Comparison of ENCODE assay signal across 8 mouse cellular contexts in the genomic region with DNA sequence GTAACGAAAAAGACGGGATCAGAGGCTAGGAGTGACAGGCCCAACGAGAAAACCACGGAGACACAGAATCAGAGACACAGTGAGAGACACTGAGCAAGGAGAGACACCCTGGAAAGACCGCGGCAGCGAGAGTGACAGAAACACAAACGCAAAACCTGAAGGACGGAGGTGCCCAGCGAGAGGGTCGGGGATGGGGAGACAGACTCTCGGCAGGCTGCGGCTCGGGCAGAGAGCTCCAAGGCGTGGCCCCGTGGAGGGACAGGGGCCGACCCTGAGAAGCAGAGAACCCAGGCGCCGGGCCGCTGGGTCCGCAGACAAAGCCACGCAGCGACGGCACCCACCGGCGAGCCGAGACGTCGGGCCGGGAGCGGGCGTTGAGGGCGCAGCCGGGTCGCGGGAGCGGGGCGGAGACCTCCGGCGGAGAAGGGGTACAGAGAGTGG. TPM values are rescaled to one million over a fixed set of nuclear protein-coding genes. Genes with fewer than 3 reads are reported as not detected.
DNase-seq lines count a peak whose midpoint lies in the region; ATAC-seq lines count a peak whose summit lies in the region.

No protein-coding gene starts in this region.

- no peak overlapping the region for H3K27ac ChIP-seq in liver, embryonic 11.5 days (ENCODE audit: low read depth, low read length)
- no peak overlapping the region for H3K27ac ChIP-seq in forebrain, embryonic 11.5 days (ENCODE audit: low read depth, low read length)
- no peak overlapping the region for H3K27ac ChIP-seq in kidney, embryonic 16.5 days (ENCODE audit: low read length)
- H3K27ac ChIP-seq in neural tube, embryonic 12.5 days: no peak overlapping the region

- DNase-seq in liver, embryonic 11.5 days (ENCODE audit: low spot score): peak; percentile 46
- no peak for DNase-seq in liver
- DNase-seq in forebrain, embryonic 11.5 days (ENCODE audit: low spot score): peak; percentile 74
- DNase-seq in right cerebral cortex, adult 18-20 months: no peak
- DNase-seq in cerebellum, adult 18-20 months: no peak
- no peak for DNase-seq in layer of hippocampus, postnatal 36 days

- H3K36me3 ChIP-seq in liver, embryonic 11.5 days (ENCODE audit: control insufficient read depth, insufficient read depth, low read length): no peaks in the 10 kb centered on the region
- no peaks in the 10 kb centered on the region for H3K36me3 ChIP-seq in forebrain, embryonic 11.5 days (ENCODE audit: control insufficient read depth, insufficient read depth, low read length)
- H3K36me3 ChIP-seq in kidney, embryonic 16.5 days (ENCODE audit: insufficient read depth, low read length): no peaks in the 10 kb centered on the region
- H3K36me3 ChIP-seq in neural tube, embryonic 12.5 days: no peaks in the 10 kb centered on the region

- H3K4me3 ChIP-seq in liver, embryonic 11.5 days (ENCODE audit: low read depth, low read length): peak overlapping the region; percentile 40
- peak overlapping the region; percentile 22 for H3K4me3 ChIP-seq in forebrain, embryonic 11.5 days (ENCODE audit: low read depth, low read length)
- H3K4me3 ChIP-seq in kidney, embryonic 16.5 days (ENCODE audit: low read length): peak overlapping the region; percentile 40
- peak overlapping the region; percentile 27 for H3K4me3 ChIP-seq in neural tube, embryonic 12.5 days

- no peaks in the 10 kb centered on the region for H3K9me3 ChIP-seq in liver, embryonic 11.5 days (ENCODE audit: control insufficient read depth, low read length)
- no peaks in the 10 kb centered on the region for H3K9me3 ChIP-seq in forebrain, embryonic 11.5 days (ENCODE audit: control insufficient read depth, low read length)
- no peaks in the 10 kb centered on the region for H3K9me3 ChIP-seq in kidney, embryonic 16.5 days (ENCODE audit: low read length)
- no peaks in the 10 kb centered on the region for H3K9me3 ChIP-seq in neural tube, embryonic 12.5 days

- no peak for ATAC-seq in liver, embryonic 11.5 days (replicated peaks; ENCODE audit: low FRiP score)
- ATAC-seq in forebrain, embryonic 11.5 days (replicated peaks; ENCODE audit: low FRiP score): no peak
- ATAC-seq in kidney, embryonic 16.5 days (ENCODE audit: low FRiP score, low TSS enrichment): no peak
- ATAC-seq in neural tube, embryonic 12.5 days (ENCODE audit: low FRiP score, low read depth): no peak; the same call in 1 of the 2 replicates

- H3K4me1 ChIP-seq in liver, embryonic 11.5 days (replicated peaks; ENCODE audit: control insufficient read depth, insufficient read depth, low read length): peaks cover 7% of the 10 kb centered on the region; the same call in 1 of the 2 replicates
- peaks cover 15% of the 10 kb centered on the region for H3K4me1 ChIP-seq in forebrain, embryonic 11.5 days (replicated peaks; ENCODE audit: control insufficient read depth, insufficient read depth, low read length)
- H3K4me1 ChIP-seq in kidney, embryonic 16.5 days (ENCODE audit: insufficient read depth, low read length): peaks cover 22% of the 10 kb centered on the region
- H3K4me1 ChIP-seq in neural tube, embryonic 12.5 days: peaks cover 26% of the 10 kb centered on the region

- H3K4me2 ChIP-seq in liver, embryonic 11.5 days: peak overlapping the region; percentile 58
- peak overlapping the region; percentile 42 for H3K4me2 ChIP-seq in forebrain, embryonic 11.5 days (ENCODE audit: low read depth, low read length, severe bottlenecking)
- H3K4me2 ChIP-seq in kidney, embryonic 16.5 days (replicated peaks; ENCODE audit: low read depth, low read length): peak overlapping the region; percentile 56
- H3K4me2 ChIP-seq in neural tube, embryonic 12.5 days (replicated peaks): peak overlapping the region; percentile 56

- WGBS in liver, embryonic 11.5 days: 3% methylated on average over 38 of the region's 40 CpGs
- under 1% methylated on average over 39 of the region's 40 CpGs for WGBS in forebrain, embryonic 11.5 days
- 1% methylated on average over 36 of the region's 40 CpGs for WGBS in kidney, embryonic 16.5 days
- WGBS in neural tube, embryonic 12.5 days: 2% methylated on average over 40 of the region's 40 CpGs

- peaks cover 81% of the 10 kb centered on the region for H3K27me3 ChIP-seq in liver, embryonic 11.5 days (replicated peaks; ENCODE audit: control insufficient read depth, insufficient read depth, low read length)
- peaks cover 77% of the 10 kb centered on the region for H3K27me3 ChIP-seq in forebrain, embryonic 11.5 days (ENCODE audit: control insufficient read depth, insufficient read depth, low read length)
- peaks cover 79% of the 10 kb centered on the region for H3K27me3 ChIP-seq in kidney, embryonic 16.5 days (ENCODE audit: insufficient read depth, low read length)
- peaks cover 79% of the 10 kb centered on the region for H3K27me3 ChIP-seq in neural tube, embryonic 12.5 days (replicated peaks)

- no peak overlapping the region for H3K9ac ChIP-seq in liver, embryonic 11.5 days (ENCODE audit: low read depth, low read length)
- no peak overlapping the region; the same call in 1 of the 2 replicates for H3K9ac ChIP-seq in forebrain, embryonic 11.5 days (ENCODE audit: low read length)
- H3K9ac ChIP-seq in kidney, embryonic 16.5 days (replicated peaks; ENCODE audit: low read length): no peak overlapping the region
- no peak overlapping the region for H3K9ac ChIP-seq in neural tube, embryonic 12.5 days

RNA-seq across cellular contexts. Expression of gene Nr5a1, which starts 2.9 kb away (rescaled TPM):
- polyA plus RNA-seq in liver, embryonic 11.5 days (2014; fragmentation: Nextera tagmentation; extraction: Ambion mirVana): 0.11 and 0.25 TPM in 2 replicates
- 0.27 and 0.40 TPM in 2 replicates for polyA plus RNA-seq in forebrain, embryonic 11.5 days (2014; fragmentation: Nextera tagmentation; extraction: Ambion mirVana)
- polyA plus RNA-seq in kidney, embryonic 16.5 days (2015; fragmentation: Nextera tagmentation; extraction: Ambion mirVana): 2.2 and 4.0 TPM in 2 replicates
- polyA plus RNA-seq in neural tube, embryonic 12.5 days (2016; fragmentation: Nextera tagmentation; extraction: Ambion mirVana): 0.06 and 0.11 TPM in 2 replicates
- not detected for total RNA-seq in layer of hippocampus, postnatal 36 days (2021)

Comparison
In these comparisons a context has a peak if more than half of its experiments do, and no peak if none do; other contexts are left out.
1. DNase-seq: peak in liver, embryonic 11.5 days (single experiment) and forebrain, embryonic 11.5 days (single experiment); none in liver (single experiment), right cerebral cortex, adult 18-20 months (single experiment), cerebellum, adult 18-20 months (0 of 2) and layer of hippocampus, postnatal 36 days (0 of 2).
2. Peak in every context shown above with its lines, with median percentiles within 50 percentile points of each other: H3K4me2 ChIP-seq and H3K4me3 ChIP-seq.